Mouse (Mus musculus) forebrain, embryonic 13.5 days (tissue): ENCODE results near the gene Spock1. TPM values are rescaled to one million over a fixed set of nuclear protein-coding genes. Genes with fewer than 3 reads are reported as not detected.

Experiments
- ATAC-seq: fragments of 200-750 bp; cut with Nextera tagmentation; 2 replicates; pipeline ENCODE4 v1.8.0; 2017
- H3K27ac ChIP-seq: fragments of 300-500 bp; sonication (generic); 2 replicates; pipeline ENCODE4 v1.5.1; 2015; ENCODE audit warnings: inconsistent platforms, mild to moderate bottlenecking, moderate library complexity
- H3K27me3 ChIP-seq: fragments of 300-500 bp; sonication (generic); 2 replicates; pipeline ENCODE4 v1.6.1; 2015; ENCODE audit warnings: mild to moderate bottlenecking, inconsistent platforms
- H3K36me3 ChIP-seq: fragments of 300-500 bp; sonication (generic); 2 replicates; pipeline ENCODE4 v1.6.1; 2015; ENCODE audit warnings: mild to moderate bottlenecking, inconsistent platforms; ENCODE audit not compliant: poor library complexity, severe bottlenecking
- H3K4me1 ChIP-seq: fragments of 300-500 bp; sonication (generic); 2 replicates; pipeline ENCODE4 v1.6.1; 2015; ENCODE audit warnings: inconsistent platforms
- H3K4me2 ChIP-seq: fragments of 300-500 bp; sonication (generic); 2 replicates; pipeline ENCODE4 v1.6.1; 2015; ENCODE audit warnings: inconsistent platforms, mild to moderate bottlenecking, moderate library complexity
- H3K4me3 ChIP-seq: fragments of 300-500 bp; sonication (generic); 2 replicates; pipeline ENCODE4 v1.5.1; 2015; ENCODE audit warnings: mild to moderate bottlenecking, inconsistent platforms
- H3K9ac ChIP-seq: fragments of 300-500 bp; sonication (generic); 2 replicates; pipeline ENCODE4 v1.6.1; 2015; ENCODE audit warnings: mild to moderate bottlenecking, inconsistent platforms
- H3K9me3 ChIP-seq: fragments of 300-500 bp; sonication (generic); replicated peaks from 2 replicates; pipeline ENCODE4 v1.6.1; 2016; ENCODE audit warnings: inconsistent platforms
- WGBS: fragments of 180-500 bp; shearing (Covaris S2); methylation state at CpG from one replicate; pipeline ENCODE4 v1.1.7; 2015; 5-methylcytosine and 5-hydroxymethylcytosine counted together
- polyA plus RNA-seq: library from polyadenylated mRNA; unstranded; fragments of >200 nt; fragmentation: Nextera tagmentation; extraction: Ambion mirVana; gene quantifications from 2 replicates; pipeline ENCODE4 v1.2.1, GENCODE M21; 2015

Spock1 gene
- 13.1 and 13.2 TPM in 2 replicates for polyA plus RNA-seq

DNA sequence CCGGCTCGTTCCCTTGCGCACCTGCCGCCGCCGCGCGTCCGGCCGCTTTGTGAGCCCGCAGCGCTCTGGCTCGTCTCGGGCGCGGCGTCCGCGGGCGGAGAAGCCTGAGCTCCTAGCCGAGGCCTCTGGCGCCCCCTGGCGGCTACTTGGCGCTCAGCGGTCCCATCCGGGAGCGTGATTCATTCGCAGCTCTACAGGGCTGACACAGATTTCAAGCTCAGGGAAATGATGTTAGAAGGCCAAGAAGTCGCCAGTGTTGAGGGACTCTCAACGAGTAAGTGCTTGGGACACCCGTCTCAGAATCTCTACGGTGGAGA is at the start of gene Spock1:
Gene Spock1 (minus strand): TSS at position 67 of the 317 bp plus-strand sequence.
- H3K4me1 ChIP-seq: peaks cover 5% of the 10 kb centered on the region
- H3K36me3 ChIP-seq: no peaks in the 10 kb centered on the region
- peak within 1 kb of the TSS; percentile 58 for H3K4me3 ChIP-seq
- peak; percentile 94 for ATAC-seq
- H3K9ac ChIP-seq: peak within 1 kb of the TSS; percentile 73
- no peak within 1 kb of the TSS for H3K27ac ChIP-seq
- H3K9me3 ChIP-seq: no peaks in the 10 kb centered on the region
- H3K4me2 ChIP-seq: peak within 1 kb of the TSS; percentile 96
- under 1% methylated on average over 31 of the region's 32 CpGs for WGBS
- H3K27me3 ChIP-seq: peaks cover 22% of the 10 kb centered on the region

GRCm38 (mm10) chr13:57950091-57950490 is 42.0 kb upstream of the Spock1 start:
- Histone ChIP-seq H3K4me1 (peaks cover 5% of the 10 kb centered on the region), H3K4me2 (no peak overlapping the region), H3K4me3 (no peak overlapping the region), H3K36me3 (no peaks in the 10 kb centered on the region), H3K27me3 (no peaks in the 10 kb centered on the region), H3K9ac (no peak overlapping the region), H3K9me3 (no peaks in the 10 kb centered on the region), H3K27ac (no peak overlapping the region)
- no peak for ATAC-seq
- 84% methylated on average over 12 of the region's 12 CpGs for WGBS

DNA sequence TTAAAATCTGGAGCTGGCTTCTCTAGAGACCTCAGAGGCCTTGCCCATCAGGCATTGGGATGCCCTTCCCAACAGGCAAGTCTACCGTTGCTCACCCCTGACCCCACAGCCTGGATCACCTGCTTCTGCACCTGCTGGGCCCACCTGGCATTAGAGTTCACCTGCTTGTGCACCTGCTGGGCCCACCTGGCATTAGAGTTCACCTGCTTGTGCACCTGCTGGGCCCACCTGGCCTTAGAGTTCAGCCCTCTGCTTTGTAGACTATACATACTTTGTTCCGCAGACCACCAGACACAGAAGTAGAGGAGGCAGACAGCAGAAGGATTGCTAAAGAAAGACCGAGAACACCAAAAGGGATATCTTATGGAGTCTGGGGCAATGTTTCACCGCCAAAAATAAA is 41.4 kb upstream of the Spock1 start:
- WGBS: 89% methylated on average over 4 of the region's 4 CpGs
- no peak for ATAC-seq

GRCm38 (mm10) chr13:57945197-57945596 is 37.1 kb upstream of the Spock1 start:
- Histone ChIP-seq H3K9me3 (no peaks in the 10 kb centered on the region), H3K27ac (no peak overlapping the region), H3K4me2 (no peak overlapping the region), H3K27me3 (no peaks in the 10 kb centered on the region; the same call in 1 of the 2 replicates), H3K36me3 (no peaks in the 10 kb centered on the region), H3K4me3 (no peak overlapping the region), H3K4me1 (peaks cover 12% of the 10 kb centered on the region), H3K9ac (no peak overlapping the region)
- 0 out of 2 replicates have a peak, but pooled peaks have one; percentile 45 for ATAC-seq
- 37% methylated on average over 11 of the region's 11 CpGs for WGBS

More for the DNA sequence above, 41.4 kb upstream of the Spock1 start:
- Histone ChIP-seq H3K9ac (no peak overlapping the region), H3K4me1 (peaks cover 11% of the 10 kb centered on the region), H3K9me3 (no peaks in the 10 kb centered on the region), H3K36me3 (no peaks in the 10 kb centered on the region), H3K4me3 (no peak overlapping the region), H3K27ac (no peak overlapping the region), H3K4me2 (no peak overlapping the region), H3K27me3 (no peaks in the 10 kb centered on the region)

GRCm38 (mm10) chr13:57944434-57944833 is 36.3 kb upstream of the Spock1 start:
- no peak overlapping the region for H3K9ac ChIP-seq
- no peak overlapping the region for H3K27ac ChIP-seq
- H3K4me3 ChIP-seq: no peak overlapping the region
- H3K27me3 ChIP-seq: no peaks in the 10 kb centered on the region; the same call in 1 of the 2 replicates
- H3K9me3 ChIP-seq: no peaks in the 10 kb centered on the region
- H3K4me2 ChIP-seq: no peak overlapping the region
- ATAC-seq: no peak
- no peaks in the 10 kb centered on the region for H3K36me3 ChIP-seq
- peaks cover 12% of the 10 kb centered on the region for H3K4me1 ChIP-seq
- 74% methylated on average over 5 of the region's 5 CpGs for WGBS

GRCm38 (mm10) chr13:57943900-57944299 is 35.8 kb upstream of the Spock1 start:
- no peak overlapping the region for H3K4me2 ChIP-seq
- no peaks in the 10 kb centered on the region; the same call in 1 of the 2 replicates for H3K27me3 ChIP-seq
- H3K27ac ChIP-seq: no peak overlapping the region
- H3K9me3 ChIP-seq: no peaks in the 10 kb centered on the region
- H3K4me3 ChIP-seq: no peak overlapping the region
- ATAC-seq: no peak
- H3K4me1 ChIP-seq: peaks cover 12% of the 10 kb centered on the region
- H3K36me3 ChIP-seq: no peaks in the 10 kb centered on the region
- H3K9ac ChIP-seq: no peak overlapping the region

- no peak overlapping the region for H3K9ac ChIP-seq
- no peaks in the 10 kb centered on the region for H3K36me3 ChIP-seq
- peak overlapping the region; percentile 79 for H3K27ac ChIP-seq
- peak; percentile 81 for ATAC-seq
- 66% methylated on average over 4 of the region's 4 CpGs for WGBS
- no peak overlapping the region for H3K4me2 ChIP-seq
- H3K4me1 ChIP-seq: peaks cover 12% of the 10 kb centered on the region
- no peak overlapping the region for H3K4me3 ChIP-seq
- H3K9me3 ChIP-seq: no peaks in the 10 kb centered on the region
- H3K27me3 ChIP-seq: no peaks in the 10 kb centered on the region
Measured at GRCm38 (mm10) chr13:57937463-57938229, 29.5 kb upstream of the Spock1 start.

GRCm38 (mm10) chr13:57931998-57932397 is 23.9 kb upstream of the Spock1 start:
- no peak for ATAC-seq
- no peak overlapping the region for H3K4me3 ChIP-seq
- H3K27me3 ChIP-seq: no peaks in the 10 kb centered on the region
- WGBS: 96% methylated on average over 9 of the region's 9 CpGs
- H3K9me3 ChIP-seq: no peaks in the 10 kb centered on the region
- no peak overlapping the region for H3K27ac ChIP-seq
- H3K4me1 ChIP-seq: peaks cover 19% of the 10 kb centered on the region
- no peaks in the 10 kb centered on the region for H3K36me3 ChIP-seq
- H3K4me2 ChIP-seq: no peak overlapping the region
- H3K9ac ChIP-seq: no peak overlapping the region

DNA sequence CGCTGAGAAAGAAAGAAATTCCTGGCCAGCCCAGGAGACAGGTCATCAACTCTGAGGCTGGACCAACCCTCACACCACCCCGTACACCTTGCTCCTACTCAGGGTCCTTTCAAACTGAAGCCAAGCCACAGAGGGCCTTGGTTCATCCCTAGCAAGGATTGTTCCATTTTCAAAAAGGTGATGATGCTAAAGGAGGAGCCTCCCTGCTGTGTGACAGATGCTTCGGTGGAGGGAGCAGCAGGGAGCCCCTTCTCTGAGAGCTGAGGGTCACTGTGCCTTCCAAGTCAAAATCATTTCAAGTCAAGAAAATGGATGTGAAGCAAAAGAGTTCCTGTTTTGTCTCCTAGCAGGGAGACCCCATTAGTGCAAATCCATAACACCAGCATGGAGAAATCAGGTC is 23.2 kb upstream of the Spock1 start:
- Histone ChIP-seq H3K9me3 (no peaks in the 10 kb centered on the region), H3K27ac (no peak overlapping the region), H3K27me3 (no peaks in the 10 kb centered on the region), H3K36me3 (no peaks in the 10 kb centered on the region), H3K9ac (no peak overlapping the region), H3K4me1 (peaks cover 19% of the 10 kb centered on the region), H3K4me3 (no peak overlapping the region), H3K4me2 (no peak overlapping the region)
- no peak for ATAC-seq
- WGBS: 52% methylated on average over 3 of the region's 3 CpGs

GRCm38 (mm10) chr13:57930720-57931119 is 22.6 kb upstream of the Spock1 start:
- H3K27me3 ChIP-seq: no peaks in the 10 kb centered on the region
- WGBS: 17% methylated on average over 5 of the region's 5 CpGs
- no peak overlapping the region for H3K27ac ChIP-seq
- ATAC-seq: no peak
- no peak overlapping the region for H3K4me3 ChIP-seq
- H3K9me3 ChIP-seq: no peaks in the 10 kb centered on the region
- no peaks in the 10 kb centered on the region for H3K36me3 ChIP-seq
- peaks cover 19% of the 10 kb centered on the region for H3K4me1 ChIP-seq
- no peak overlapping the region for H3K4me2 ChIP-seq
- no peak overlapping the region for H3K9ac ChIP-seq

DNA sequence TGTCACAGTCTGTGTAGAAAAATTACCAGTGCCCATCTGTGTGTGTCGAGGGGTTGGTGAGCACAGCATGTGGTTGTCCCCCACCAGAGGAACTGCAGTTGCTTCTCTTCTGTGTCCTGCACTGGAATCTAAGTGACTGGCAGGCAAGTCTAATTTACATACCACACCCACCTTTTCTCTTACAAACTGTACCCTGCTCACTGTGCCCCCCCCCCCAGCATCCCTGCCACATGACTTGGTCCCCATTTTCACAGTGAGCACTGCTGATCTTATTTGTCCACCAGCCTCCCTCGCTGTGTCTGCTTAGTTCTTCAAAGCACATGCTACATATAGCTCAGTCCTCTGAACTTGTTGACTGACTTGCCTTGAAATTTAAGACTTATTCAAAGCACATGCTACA is 22.2 kb upstream of the Spock1 start:
- 22% methylated on average over 2 of the region's 2 CpGs for WGBS
- Histone ChIP-seq H3K27me3 (no peaks in the 10 kb centered on the region), H3K9me3 (no peaks in the 10 kb centered on the region), H3K4me3 (no peak overlapping the region), H3K9ac (no peak overlapping the region), H3K4me2 (no peak overlapping the region), H3K36me3 (no peaks in the 10 kb centered on the region), H3K4me1 (peaks cover 19% of the 10 kb centered on the region), H3K27ac (no peak overlapping the region)
- ATAC-seq: no peak

DNA sequence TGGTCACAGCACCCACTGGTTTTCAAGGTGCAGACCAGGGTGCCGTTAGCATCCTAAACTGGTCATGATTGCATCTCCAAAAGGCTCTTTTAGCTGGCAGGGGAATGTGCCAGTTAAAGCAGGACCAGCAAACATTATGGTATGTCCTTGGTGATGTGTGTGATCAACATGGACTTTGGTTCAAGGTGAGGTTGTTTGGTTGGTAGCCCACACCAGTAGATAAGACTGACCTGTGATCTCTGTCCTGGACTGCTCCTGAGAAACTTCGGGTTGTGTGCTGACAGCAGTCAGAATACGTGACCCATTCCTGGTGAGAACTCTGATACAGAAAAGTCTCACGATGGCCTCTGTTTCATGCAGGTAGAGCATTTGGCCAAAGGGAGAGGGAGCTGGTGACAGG is 11.8 kb upstream of the Spock1 start:
- no peak for ATAC-seq
- no peak overlapping the region for H3K9ac ChIP-seq
- H3K4me3 ChIP-seq: no peak overlapping the region
- H3K36me3 ChIP-seq: no peaks in the 10 kb centered on the region
- no peaks in the 10 kb centered on the region for H3K27me3 ChIP-seq
- H3K4me1 ChIP-seq: no peaks in the 10 kb centered on the region
- WGBS: 93% methylated on average over 4 of the region's 4 CpGs
- H3K27ac ChIP-seq: no peak overlapping the region
- H3K9me3 ChIP-seq: no peaks in the 10 kb centered on the region; the same call in 1 of the 2 replicates
- no peak overlapping the region for H3K4me2 ChIP-seq

- no peak for ATAC-seq
- Histone ChIP-seq H3K4me1 (peaks cover 5% of the 10 kb centered on the region), H3K27ac (no peak overlapping the region), H3K9ac (no peak overlapping the region), H3K4me3 (no peak overlapping the region), H3K9me3 (no peaks in the 10 kb centered on the region), H3K27me3 (peaks cover 16% of the 10 kb centered on the region), H3K36me3 (no peaks in the 10 kb centered on the region), H3K4me2 (no peak overlapping the region)
- WGBS: 71% methylated on average over 9 of the region's 9 CpGs
Measured at GRCm38 (mm10) chr13:57911171-57911570, 3.0 kb upstream of the Spock1 start.
